Mouse (Mus musculus) WW6 (cell line): ENCODE data around the gene Slc22a2.
"Not testable (repeated sequence)": the region's sequence is repeated elsewhere in the genome, so short reads cannot be mapped to it uniquely, and the experiment has no call there.

ENCODE experiments used
- DNase-seq: peaks from one replicate; pipeline ENCODE4 v3.0.0-alpha.2; 2013; ENCODE audit warnings: low read depth, low spot score

Gene Slc22a2

DNA sequence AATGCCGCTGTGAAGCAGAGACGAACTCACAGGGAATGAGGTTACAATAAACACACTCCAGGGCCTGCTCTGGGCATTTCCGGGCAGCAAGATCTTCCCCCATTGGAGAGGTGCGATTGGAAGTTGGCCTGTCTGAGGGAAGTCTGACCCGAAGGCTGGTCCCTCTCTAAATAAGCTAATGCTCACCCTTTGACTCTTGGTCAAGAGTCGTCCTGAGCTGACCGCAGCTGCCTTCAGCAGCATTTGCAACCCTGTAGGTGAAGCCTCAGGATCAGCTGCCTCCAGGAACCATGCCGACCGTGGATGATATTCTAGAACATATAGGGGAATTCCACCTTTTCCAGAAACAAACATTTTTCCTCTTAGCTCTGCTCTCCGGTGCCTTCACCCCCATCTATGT lies at the start of gene Slc22a2:
Gene Slc22a2 (plus strand): TSS at position 142 of the 400 bp plus-strand sequence.
- DNase-seq = no peak

DNA sequence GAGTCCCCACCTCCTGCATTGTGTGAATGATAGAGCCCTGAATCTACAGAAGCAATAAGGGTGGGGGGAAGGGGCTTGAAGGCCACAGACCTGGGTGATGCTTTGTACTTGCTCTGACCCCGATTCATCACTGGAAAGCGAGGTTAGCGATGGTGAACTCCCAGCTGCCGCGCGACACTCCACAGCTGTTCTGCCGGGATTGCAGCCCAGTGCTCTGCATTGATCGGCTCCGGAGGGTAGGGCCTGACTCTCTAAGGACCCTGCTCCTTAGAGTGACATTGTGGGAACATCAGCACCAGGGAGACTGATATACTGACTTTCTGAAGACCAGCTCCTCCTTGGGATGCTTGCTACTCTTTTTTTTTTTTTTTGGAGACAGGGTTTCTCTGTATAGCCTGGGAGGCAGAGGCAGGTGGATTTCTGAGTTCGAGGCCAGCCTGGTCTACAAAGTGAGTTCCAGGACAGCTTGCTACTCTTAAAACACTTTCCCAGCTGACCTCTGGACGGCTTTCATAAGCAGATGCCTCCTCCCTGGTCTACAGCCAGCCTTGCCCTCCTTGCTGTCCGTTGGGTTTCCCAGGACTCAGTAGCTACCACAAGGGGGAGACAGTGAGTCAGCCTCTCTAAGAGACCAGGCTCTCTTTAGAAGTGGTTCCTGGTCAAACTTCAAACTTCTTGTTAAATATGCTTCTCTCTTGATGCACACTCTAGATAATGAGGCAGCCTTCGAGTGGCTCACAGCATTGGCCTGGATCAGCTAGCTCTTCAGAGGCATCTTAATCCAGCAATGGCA lies 49.4 kb upstream of the Slc22a2 start:
- peak; percentile 42 for DNase-seq

DNA sequence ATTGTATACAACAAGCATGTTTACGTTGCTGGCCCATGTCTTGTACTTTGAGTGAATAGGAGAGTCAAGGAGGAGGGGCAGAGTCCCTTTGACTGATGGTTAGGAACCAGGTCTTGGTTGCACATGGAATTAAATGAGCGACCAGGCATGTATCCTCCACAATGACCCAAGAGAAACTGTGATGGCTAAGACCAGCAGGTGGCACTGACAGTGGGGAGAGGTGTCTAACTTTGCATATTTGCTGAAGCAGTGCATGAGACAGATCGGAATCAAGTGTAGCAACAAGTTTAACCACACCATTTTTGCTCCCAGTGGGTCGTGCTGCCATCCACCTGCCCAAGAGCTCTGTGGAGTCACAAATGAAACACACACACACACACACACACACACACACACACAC lies 21.7 kb upstream of the Slc22a2 start:
- no peak for DNase-seq

DNA sequence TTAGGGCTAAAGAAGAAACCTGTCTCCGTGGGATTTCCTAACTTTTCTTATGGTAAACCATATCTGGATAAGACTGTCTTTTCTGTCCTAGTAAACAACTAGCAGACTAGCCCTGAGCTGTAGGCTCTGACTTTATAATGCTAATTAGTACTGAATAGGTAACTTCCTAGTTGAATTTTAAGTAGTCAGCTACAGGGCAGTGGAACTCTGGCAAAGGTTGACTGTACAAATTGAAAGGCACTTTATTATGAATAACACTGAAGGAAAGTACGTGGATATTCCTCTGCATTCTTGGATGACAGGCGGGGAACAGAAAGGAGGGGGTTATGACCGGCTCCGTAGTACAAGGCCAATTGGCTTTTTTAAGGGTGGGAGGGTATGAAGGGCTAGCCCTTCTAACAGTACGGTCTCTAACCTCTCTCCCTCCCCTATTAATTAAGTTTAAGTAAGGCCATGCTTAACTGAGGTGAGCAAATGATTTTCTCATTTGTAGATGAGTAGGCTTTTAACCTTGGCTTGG lies 19.4 kb upstream of the Slc22a2 start:
- DNase-seq = not testable (repeated sequence)

DNA sequence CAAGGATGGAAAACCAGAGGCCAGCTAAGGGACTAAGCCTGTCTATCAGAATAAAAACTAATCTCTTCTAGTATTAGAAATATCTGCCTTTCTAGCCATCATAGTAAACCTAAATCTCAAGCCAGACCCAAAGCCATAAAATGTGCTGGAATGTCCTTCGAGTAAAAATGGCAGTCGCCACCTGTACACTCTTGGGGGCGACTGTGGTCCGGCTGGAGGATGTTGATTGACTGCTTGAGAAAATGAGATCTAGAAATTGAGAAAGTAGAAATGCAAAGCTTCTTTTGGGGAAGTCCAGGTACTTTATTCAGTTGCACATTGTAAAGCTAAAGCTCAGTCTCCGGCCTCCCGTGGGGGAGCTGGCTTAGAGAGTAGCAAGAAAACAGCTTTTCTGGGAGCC lies 18.5 kb upstream of the Slc22a2 start:
- no peak for DNase-seq

DNA sequence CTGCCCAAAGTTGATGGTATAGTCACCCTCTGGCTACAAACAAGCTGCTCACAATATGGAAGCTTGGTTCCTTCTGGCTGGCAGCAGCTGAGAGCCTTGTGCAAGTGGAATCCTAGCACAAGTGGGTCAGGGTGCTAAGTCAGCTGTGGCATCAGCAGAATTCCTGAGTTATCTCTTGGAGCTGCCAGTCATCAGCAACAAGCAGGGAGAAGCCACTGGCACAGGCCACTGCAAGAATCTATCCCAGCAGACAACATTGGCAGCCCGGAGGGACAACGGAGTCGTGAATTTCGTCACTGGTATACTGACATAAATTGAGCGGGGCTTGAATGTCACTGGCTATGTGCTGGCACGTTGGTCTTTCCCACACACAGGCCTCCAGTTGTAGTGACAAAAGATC lies 12.6 kb upstream of the Slc22a2 start:
- no peak for DNase-seq

DNA sequence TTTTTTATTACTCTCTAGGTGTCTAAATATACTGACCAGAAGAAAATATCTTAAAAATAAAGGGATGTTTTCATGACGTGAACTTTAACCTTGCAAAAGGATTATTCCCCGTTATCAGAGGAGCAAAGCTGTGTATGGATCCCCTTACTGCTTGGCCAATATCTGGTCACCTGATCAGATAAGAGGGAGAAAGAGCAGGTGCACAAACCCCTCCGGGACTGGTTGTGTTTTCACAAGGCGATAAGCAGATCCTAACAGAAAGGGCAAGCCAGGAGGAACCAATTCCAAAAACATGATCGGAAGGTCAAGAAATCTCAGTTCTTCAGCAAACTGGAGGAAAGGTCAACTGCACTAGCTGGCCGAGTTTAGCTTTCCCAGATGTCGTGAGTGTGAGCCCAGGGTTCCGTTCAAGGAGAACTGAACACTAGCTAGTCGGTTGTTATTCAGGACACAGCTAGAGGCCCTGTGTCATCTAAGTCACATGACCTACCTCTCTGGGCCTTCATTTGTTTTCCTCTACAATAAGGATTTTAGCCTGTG lies 11.9 kb upstream of the Slc22a2 start:
- DNase-seq = no peak

DNA sequence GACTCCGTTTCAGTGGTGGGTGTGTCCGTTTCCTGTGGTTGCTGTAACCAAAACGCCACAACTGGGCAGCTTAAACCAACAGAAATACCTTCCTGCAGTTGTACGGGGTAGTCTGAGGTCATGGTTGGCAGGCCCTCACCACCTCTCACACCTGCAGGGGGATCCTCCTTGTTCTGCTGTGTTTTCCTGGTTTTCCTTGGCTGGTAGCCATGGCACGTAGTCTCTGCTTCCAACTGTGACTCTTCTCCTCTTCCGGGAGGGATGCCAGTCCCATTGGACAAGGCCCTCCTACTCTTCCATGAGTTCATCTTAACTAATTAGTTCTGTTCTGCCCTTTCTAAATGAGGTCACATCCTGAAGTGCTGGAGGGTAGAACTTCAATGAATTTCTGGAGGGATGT lies 8.5 kb upstream of the Slc22a2 start:
- DNase-seq = no peak

DNA sequence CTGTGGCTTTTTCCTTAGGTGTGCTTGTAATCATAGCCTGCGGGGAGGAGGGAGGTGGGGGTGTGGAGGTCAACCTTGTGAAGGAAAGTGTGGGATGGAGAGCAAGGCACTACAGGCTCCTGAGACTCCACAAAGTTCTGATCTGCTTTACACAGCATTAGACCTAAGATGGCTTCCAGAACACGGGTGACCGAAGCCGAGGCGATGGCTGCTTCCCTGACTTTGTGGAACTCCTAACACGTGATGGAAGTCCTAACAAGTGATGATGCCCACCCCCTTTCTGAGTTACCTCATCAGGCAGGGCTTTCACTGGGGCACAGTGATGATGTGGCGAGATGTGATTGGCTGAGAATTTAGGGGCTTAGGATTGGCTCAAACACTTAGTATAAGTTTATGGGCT lies 6.8 kb upstream of the Slc22a2 start:
- no peak for DNase-seq

DNA sequence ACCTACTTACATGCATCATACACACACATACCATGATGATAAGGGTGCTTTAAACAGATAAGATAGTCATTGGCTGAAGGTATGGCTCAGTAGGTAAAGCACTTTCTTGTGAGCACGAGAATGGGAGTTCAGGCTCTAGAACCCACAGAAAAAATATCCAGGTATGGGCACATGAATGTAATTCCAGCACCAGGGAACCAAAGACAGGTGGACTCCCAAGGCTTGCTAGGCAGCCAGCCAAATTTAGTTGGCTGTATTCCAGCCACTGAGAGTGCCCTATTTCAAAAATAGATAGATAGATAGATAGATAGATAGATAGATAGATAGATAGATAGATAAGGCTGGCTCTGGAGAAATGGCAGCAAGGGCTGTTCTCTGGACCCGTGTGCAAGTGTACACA lies 1.4 kb downstream of the Slc22a2 start:
- no peak for DNase-seq

DNA sequence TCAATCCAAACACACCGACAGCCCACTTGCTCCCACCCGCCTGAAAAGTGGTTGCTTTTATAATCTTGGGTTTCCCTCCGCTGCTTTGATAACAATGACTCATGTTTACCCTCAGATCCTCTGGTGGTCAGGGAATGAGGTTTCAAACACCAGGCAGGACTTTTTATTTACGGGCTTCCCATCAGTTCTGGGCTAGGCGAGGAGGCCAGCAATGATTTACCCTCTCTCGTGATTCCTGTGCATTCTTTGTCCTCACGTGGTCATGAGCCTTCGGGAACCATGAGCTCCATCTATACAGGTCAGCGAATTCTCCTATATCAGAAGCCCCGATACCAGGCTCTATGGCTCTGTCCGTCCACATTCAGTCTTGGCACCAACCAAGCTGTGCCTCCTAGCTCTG lies 3.0 kb downstream of the Slc22a2 start:
- no peak for DNase-seq

DNA sequence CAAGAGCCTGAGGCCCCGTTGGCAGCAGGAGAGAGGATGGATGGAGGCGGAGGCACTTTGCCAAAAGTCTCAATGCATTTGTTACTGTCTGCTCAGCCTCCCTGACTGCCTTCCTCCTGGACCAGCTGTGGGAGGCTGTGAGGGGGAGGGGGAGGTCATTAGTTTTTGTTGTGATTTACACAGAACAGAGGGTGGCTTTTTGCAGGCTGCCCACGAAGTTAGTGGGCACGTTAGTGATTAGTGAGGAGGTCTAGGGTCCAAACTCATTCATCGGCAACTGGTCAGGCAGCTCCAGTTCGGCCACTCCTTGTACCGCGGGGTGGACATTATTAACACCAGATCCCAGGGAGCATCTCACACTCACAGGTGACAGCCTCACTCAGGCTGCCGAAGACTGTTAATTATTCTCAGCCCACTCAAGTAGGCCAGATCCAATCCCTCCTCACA lies 4.9 kb downstream of the Slc22a2 start:
- no peak for DNase-seq

DNA sequence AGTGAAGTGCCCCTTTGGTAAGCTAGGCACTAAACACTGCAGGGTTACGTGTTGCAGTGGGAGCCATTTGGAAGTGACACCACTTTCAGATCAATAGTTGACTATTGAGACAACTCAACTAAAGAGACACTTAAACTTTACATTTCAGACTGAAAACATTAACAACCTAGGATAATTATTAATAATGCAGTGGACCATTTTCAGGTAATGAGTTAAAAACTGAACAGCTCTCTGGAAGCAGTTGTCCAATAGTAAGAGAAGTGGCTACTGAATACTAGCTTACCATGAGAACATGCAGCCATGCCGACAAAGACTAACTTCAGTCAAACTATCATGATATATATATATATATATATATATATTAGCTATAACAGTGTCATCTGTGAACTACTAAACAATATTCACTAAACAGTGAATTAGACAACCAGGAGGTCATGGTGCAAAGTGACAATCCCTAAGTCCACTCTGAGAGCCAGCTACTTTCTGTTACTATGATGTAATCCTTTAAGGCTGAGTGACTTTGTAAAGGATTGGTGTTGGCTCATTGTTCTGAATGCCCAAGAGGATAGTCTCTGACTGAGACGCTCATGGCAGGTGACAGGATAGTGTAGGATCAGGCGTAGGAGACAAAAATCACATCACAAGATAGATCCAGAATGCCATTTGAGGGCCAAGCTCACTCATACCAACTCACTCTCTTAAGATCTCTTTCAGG lies 7.1 kb downstream of the Slc22a2 start:
- no peak for DNase-seq

DNA sequence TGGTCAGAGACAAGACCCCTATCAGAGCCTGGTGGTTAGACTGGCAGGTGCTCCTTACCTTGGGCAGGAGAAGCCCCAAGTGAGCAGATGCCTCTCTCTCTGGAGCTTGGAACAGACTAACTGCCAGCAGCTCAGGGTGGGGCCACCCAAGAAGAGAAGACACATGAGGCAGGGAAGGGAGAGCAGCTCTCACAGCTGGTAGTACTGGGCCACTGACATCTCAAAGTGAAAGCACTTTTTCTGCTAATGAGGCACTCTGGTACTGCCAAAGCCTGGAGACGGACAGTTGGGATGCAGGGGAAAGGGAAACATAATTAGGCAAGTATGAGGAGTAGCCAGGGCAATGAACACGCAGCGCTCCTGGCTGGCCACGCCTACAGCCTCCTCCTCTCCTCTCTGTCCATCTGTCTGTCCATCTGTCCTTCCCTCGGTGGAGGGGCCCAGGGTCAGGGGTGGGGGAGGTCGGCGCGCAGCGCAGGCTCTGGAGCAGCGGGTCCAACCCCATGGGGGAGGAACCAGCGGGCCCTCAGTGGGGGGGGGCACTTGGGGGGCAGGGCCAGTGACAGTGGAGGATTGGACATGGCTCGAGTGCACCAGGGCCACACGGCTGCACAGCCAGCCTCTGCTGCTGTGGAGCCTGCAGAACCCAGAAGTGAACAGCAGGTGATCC lies 12.0 kb downstream of the Slc22a2 start:
- no peak for DNase-seq

DNA sequence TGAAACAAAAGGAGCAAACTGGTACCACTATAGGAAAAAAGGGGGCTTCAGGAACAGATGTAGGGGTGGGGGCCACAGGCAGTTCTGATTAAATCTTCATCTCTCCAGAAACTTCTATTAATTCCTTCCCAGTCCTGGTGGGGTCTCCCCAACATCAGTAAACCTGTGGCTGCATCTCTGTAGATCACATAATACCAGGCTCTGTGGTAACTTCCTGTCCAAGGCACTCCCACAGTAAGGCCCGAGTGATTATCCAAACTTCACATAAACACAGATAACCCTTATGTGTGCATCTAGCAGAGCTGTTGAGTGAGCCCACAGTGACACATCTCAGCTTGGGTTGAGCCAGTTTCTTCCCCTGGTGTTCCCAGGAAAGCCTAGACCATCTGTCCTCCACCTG lies 22.7 kb downstream of the Slc22a2 start:
- no peak for DNase-seq

DNA sequence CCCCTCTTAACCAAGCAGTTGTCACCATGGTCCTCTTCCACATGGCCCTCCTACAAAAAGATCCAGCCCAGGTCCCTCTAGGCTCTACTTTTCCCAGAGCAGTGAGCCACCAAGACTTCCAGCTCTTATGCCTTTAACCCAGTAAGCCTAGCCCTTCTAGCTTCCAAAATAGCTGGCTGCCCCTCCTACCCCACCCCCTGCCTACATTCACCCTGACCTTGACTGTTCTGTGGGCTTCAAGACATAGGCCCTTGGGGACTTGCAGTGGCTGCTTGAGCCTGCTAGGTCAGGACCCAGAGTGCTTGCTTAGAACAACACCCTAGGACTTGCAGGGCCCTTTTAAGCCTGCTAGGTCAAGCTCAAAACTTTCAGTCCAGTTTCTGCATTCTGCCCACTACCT lies 23.3 kb downstream of the Slc22a2 start:
- DNase-seq = no peak

DNA sequence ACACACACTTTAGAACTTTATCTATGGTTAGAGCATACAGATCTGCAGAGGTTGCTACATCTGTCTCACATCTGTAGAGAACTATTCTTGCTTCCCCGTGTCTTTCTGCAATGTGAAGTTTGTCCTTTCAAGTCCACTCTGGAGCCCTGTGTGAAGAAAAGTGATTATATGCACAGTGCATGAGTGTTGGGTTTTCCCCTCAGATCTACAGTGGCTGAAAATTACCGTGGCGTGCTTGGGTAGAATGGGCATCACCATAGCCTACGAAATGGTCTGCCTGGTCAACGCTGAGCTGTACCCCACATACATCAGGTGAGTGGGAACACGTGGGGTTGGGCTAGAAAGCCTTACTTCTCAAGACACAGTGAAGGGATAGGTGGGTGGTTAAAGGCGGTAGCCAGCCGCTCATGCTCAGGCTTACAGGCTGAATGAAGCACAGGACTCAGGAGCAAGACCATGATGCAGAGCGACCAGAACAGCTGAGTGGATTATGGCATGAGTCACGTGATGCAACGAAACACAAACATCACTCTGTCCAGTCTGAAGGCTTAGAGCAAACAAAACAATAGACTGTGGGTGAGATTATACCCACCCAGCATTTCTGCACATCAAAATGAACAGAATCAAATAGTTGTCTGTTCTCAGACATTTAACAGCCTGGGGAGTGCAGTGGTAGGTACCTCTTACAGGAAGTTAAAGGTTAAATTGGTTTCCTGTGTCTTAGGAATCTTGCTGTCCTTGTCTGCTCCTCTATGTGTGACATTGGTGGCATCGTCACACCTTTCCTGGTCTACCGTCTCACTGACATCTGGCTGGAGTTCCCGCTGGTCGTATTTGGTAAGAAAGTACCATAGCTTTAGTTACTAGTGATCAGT lies 30.8 kb downstream of the Slc22a2 start:
- DNase-seq = no peak

DNA sequence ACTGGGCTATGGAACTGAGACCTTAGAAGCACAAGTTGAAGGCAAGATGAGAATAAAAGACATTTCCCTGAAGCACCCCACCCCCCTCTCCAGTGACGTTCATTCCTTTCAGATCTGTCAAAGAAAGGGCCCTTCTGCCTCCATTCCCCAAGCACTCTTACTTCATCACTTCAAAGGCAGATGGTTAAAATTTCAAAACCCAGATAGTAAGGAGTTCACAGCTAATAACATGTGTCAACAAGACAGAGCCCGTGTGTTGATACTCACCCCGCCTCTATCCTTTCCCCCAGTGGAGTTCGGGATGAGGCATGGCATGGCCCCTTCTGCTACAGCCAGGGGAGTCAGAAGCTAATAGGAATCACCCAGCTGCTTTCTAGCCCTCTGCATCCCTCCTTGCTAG lies 31.5 kb downstream of the Slc22a2 start:
- no peak for DNase-seq

DNA sequence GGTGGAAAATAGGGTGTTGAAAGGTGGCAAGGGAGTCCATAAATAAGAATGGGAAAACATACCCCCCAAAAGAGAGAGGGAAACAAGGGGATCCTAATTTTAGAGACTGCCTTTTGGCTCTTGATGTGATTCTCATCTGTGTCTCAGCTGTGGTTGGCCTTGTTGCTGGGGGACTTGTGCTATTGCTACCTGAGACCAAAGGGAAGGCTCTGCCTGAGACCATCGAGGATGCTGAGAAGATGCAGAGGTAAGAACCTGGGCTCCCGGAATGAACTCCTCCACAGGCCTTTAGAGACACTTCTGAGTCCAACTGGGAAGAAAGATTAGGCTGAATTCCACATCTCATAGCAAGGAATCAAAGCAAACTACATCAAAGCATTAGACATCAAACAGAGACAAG lies 35.7 kb downstream of the Slc22a2 start:
- no peak for DNase-seq

DNA sequence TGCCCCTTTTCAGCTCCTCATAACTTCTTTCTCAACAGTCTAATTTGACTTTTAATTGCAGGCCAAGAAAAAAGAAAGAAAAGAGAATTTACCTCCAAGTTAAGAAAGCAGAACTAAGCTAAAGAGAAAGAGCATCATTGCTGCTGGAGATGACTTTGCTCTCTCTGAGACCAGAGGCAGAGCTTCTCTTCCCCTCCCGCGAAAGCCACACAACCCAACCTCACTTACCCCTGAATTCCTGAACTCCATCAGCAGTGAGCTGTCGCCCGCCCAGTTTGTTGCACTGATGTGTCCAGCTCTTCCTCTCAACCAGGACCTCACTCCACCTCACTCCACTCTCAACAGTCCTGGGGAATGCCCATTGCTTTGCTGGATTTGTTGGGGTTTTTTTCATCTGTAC lies 44.1 kb downstream of the Slc22a2 start:
- DNase-seq = no peak
